Mouse (Mus musculus) C2C12 (cell line): Measurements from ENCODE around the gene Uevld.

Source experiments
- CEBPB ChIP-seq: IDR thresholded peaks from one replicate; pipeline ENCODE4 v1.6.1; 2011; ENCODE audit warnings: low read depth, mild to moderate bottlenecking, control low read depth, moderate library complexity
- CTCF ChIP-seq: IDR thresholded peaks from one replicate; pipeline ENCODE4 v1.5.1; 2011; ENCODE audit not compliant: control insufficient read depth, insufficient read depth, insufficient read length
- MAX ChIP-seq: IDR thresholded peaks from one replicate; pipeline ENCODE4 v1.6.1; 2011; ENCODE audit warnings: mild to moderate bottlenecking, control low read depth
- MYOD1 ChIP-seq: IDR thresholded peaks from one replicate; pipeline ENCODE4 v1.6.1; 2011; ENCODE audit warnings: low read depth; ENCODE audit not compliant: control insufficient read depth, insufficient read length
- MYOG ChIP-seq: IDR thresholded peaks from one replicate; pipeline ENCODE4 v1.6.1; 2011; ENCODE audit not compliant: control insufficient read depth, insufficient read length; ENCODE audit errors: extremely low read depth
- USF1 ChIP-seq: IDR thresholded peaks from one replicate; pipeline ENCODE4 v1.6.1; 2011; ENCODE audit warnings: low read depth, mild to moderate bottlenecking, control low read depth, moderate library complexity

- TF ChIP-seq CTCF (no peak), MYOG (no peak), MAX (no peak), USF1 (no peak), MYOD1 (no peak), CEBPB (no peak)
Measured at GRCm38 (mm10) chr7:46964070-46964469, 5.7 kb upstream of the Uevld start.
